Mouse (Mus musculus): ENCODE results near the gene Cenpv.

- TF ChIP-seq POLR2A (IDR thresholded peaks at IDR 0.05; ENCODE audit: low read depth, low read length) (no peak), CTCF (IDR thresholded peaks at IDR 0.05; ENCODE audit: borderline replicate concordance, insufficient read depth, low read length) (no peak)
Measured at GRCm38 (mm10) chr11:62563590-62563989, 24.5 kb upstream of the Cenpv start.
